Mouse (Mus musculus): ENCODE measurements around the gene Aldh16a1. TPM values are rescaled to one million over a fixed set of nuclear protein-coding genes. Genes with fewer than 3 reads are reported as not detected.
"Not testable (repeated sequence)": the region's sequence is repeated elsewhere in the genome, so short reads cannot be mapped to it uniquely, and the experiment has no call there.

Gene Aldh16a1
- total RNA-seq, 1 experiment from 2014 or later: 106 TPM

DNA sequence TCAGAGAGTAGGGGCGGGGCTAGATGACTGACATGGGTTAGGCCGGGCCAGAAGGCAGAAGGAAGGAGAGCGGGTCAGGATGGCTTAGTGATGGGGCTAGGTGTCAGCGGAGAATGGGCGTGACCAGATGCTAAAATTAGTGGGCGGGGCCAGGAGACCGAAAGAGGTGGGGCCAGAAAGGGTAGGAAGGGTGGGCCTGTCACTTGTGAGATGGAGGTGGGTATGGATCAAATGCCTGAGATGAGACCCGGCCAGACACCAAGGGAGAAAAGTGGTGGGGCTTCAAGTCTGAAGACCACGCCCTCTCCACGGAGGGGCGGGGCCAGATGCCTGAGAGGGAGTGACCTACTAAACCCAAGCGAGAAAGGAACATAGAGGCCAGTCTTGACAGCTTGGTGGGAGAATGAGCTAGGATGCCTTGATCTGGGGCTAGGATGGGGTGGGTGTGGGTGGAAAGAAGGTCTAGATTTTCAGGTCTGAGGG, 19.8 kb downstream of the Aldh16a1 start:
- no peak for DNase-seq

DNA sequence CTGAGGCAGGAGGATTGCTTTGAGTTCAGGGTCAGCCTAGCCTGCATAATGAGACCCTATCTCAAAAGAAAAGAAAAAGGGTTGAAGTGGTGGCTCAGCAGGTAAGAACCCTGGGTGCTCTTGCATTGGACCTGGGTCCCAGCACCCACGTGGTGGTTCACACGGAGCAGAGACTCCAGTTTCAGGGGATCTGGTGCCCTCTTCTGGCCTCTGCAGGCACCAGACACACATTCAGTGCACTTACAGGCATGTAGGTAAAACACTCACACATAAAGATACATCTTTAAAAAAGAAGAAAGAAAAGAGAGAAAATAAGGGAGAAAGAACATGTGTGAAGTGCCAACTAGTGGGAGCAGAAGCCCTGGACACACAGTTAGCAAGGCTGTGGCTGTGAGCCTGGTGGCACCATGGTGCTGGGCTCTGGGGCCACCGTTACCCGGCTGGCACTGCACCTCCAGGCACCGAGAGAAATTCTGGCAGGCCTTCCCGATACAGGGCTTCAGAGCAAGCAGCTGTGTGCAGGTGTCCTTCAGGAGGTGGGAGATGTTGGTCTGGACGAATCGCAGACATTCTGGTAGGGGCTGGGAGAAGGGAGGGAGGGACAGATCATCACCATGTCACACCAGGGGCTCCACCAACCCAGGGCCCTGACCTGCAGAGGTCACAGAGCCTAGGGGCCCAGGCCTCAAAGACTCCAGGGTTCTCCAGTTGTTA, 20.8 kb downstream of the Aldh16a1 start:
- DNase-seq: no peak

- no peak for DNase-seq
These were observed 22.5 kb downstream of the Aldh16a1 start for GRCm38 (mm10) chr7:45131850-45132249.

- no peak for DNase-seq
These were observed 24.4 kb downstream of the Aldh16a1 start for GRCm38 (mm10) chr7:45129776-45130512.

DNA sequence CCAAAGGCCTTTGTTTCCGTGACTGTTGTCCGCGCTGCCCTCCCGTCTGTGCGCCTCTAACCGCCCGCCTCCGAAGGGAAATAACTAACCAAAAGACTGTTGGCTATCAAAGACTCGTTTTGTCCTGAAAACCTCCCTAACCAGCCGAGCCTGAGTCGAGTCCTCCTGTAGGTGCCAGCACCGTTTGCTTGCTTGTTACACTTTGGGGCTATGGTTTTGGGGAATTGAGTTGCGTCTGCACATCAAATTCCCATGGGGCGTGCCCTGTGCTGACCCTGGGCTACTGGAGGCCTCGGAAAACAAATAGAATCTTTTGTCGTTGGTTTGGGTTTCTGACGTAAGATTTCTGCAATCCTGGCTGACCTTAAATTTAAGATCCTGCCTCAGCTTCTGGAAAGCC, 25.1 kb downstream of the Aldh16a1 start:
- no peak for DNase-seq

- peak; percentile 94 for DNase-seq
These were observed 25.6 kb downstream of the Aldh16a1 start, which contains the start of gene Rpl13a for GRCm38 (mm10) chr7:45128624-45129246. Gene Rpl13a, minus strand, starts transcription at chr7:45128761.

DNA sequence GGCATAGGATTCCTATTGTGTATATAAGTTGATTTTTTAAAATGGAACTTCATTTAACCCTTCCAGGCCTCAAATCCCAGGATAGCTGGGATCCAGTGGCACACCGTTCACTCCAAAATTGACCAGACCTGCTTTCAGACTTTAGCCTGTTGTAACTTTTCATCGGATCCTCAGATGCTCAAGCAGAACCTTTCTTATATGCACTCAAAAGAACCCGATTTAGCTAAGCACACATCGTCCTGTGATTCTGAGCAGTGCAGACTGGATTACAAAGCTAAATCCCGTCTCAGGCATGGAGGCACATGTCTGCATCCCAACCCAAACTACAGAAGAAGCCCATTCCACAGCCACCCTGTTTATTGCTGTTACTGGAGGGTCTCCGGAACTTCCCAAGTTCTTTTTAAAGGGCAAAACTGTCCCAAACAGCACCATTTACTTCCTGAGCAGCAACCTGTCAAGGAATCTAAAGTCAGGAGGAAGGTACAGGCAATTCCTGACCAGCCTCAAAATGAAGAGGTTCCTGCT, 26.6 kb downstream of the Aldh16a1 start:
- DNase-seq: no peak

GRCm38 (mm10) chr7:45126844-45127699, 27.3 kb downstream of the Aldh16a1 start:
- DNase-seq: no peak

DNA sequence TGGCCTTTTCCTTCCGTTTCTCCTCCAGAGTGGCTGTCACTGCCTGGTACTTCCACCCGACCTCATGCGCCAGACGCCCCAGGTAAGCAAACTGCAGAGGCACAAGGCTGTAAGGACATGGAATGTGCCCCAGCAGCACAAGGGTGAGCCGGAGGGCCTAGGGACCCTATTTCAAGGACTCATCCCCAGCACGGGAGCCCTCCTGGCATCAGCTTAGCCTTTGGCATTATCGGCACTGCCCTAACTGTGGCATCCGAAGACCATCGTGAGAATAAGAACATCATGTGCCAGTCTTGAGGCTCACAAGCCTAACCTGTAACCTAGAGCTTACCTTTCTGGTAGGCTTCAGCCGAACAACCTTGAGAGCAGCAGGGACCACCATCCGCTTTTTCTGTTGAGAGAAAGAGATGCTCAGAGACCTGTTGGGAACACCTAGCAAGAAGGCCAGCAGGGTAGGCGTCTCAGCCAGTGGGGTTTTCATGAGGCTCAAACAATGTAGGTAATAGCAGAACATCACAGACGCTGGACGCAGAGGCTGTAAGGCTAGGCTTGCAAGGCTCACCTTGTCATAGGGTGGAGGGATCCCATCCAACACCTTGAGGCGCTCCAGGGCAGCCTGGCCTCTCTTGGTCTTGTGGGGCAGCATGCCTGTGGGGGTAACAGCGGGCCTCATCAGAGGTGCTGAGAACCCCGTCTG, 28.1 kb downstream of the Aldh16a1 start:
- DNase-seq: no peak

GRCm38 (mm10) chr7:45125649-45126048, 28.7 kb downstream of the Aldh16a1 start:
- DNase-seq: not testable (repeated sequence)

GRCm38 (mm10) chr7:45125144-45125600, 29.2 kb downstream of the Aldh16a1 start:
- DNase-seq: no peak

- DNase-seq: peak; percentile 98
These were observed 29.9 kb downstream of the Aldh16a1 start, which contains the start of gene Rps11 for GRCm38 (mm10) chr7:45124224-45125143. Gene Rps11, minus strand, starts transcription at chr7:45124439.

DNA sequence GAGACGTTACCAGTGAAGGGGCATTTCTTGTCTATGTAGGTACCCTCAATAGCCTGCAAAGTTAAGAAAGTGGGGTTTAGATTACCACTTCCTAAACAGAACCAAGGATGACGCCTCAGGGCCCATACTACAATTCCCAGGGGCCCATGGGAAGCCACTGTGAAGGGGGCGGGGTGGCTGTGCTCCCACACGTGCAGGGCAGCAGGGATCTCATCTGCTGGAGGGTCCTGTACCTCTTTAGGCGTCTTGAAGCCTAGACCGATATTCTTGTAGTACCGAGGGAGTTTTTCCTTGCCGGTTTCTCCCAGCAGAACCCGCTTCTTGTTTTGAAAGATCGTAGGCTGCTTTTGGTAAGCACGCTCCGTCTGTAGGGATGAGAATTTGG, 31.2 kb downstream of the Aldh16a1 start:
- DNase-seq: peak; percentile 49

GRCm38 (mm10) chr7:45122561-45123185, 31.7 kb downstream of the Aldh16a1 start:
- DNase-seq: no peak

GRCm38 (mm10) chr7:45121966-45122365, 32.4 kb downstream of the Aldh16a1 start:
- no peak for DNase-seq

GRCm38 (mm10) chr7:45121404-45121803, 33.0 kb downstream of the Aldh16a1 start:
- peak; percentile 54 for DNase-seq

GRCm38 (mm10) chr7:45119780-45120709, 34.3 kb downstream of the Aldh16a1 start:
- no peak for DNase-seq

GRCm38 (mm10) chr7:45118336-45118735, 36.0 kb downstream of the Aldh16a1 start:
- DNase-seq: no peak
